Mouse (Mus musculus): ENCODE results near the gene Col26a1.

DNA sequence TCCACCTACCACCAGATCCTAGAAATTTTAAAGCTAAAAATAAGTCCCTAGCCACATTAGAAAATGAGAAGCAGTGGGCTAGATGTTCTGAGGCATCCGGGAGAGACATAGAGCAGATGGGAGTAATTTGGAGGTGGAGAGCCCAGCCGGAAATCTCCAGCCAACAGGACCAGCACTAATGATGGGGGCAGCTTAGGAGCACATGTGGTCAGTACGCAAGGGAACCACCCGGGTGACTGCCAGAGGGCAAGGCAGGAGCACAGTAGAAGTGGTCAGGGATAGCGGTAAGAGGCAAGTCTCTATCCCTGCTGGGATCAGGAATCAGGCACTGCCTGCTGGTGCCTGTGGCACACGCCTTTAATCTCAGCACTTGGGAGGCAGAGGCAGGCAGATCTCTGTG lies 32.3 kb downstream of the Col26a1 start:
- TF ChIP-seq GATA1 (IDR thresholded peaks at IDR 0.05; ENCODE audit: low read length) = no peak
- no peak for TF ChIP-seq TAL1 (IDR thresholded peaks at IDR 0.05; ENCODE audit: low read length)
